Mouse (Mus musculus) ovary, postnatal 14 days (tissue): ENCODE measurements at regions not wholly inside any gene's neighbourhood (a gene's known extent, or its start where the extent isn't known, plus 50 kb on each side); places are given as distances from the start of the nearest gene placed in this dataset.

Experiments
- DNase-seq: peaks from one replicate; pipeline ENCODE4 v3.0.0; 2022; ENCODE audit warnings: low spot score

- no peak for DNase-seq
Observed at GRCm38 (mm10) chr3:33902431-33902830, 58.3 kb upstream of the Ccdc39 start.

GRCm38 (mm10) chr3:33903326-33903725 is 59.2 kb upstream of the Ccdc39 start:
- DNase-seq, result no peak

GRCm38 (mm10) chr3:33903816-33904215 is 59.7 kb upstream of the Ccdc39 start:
- DNase-seq, result no peak

GRCm38 (mm10) chr3:33904854-33905678 is 61.0 kb upstream of the Ccdc39 start:
- DNase-seq, result no peak

GRCm38 (mm10) chr3:33905679-33906007 is 61.5 kb upstream of the Ccdc39 start:
- DNase-seq, result no peak

GRCm38 (mm10) chr3:33907061-33907460 is 63.0 kb upstream of the Ccdc39 start:
- DNase-seq, result no peak

GRCm38 (mm10) chr3:33911559-33911958 is 67.4 kb upstream of the Ccdc39 start:
- DNase-seq, result no peak

GRCm38 (mm10) chr3:33913470-33913869 is 69.4 kb upstream of the Ccdc39 start:
- no peak for DNase-seq

GRCm38 (mm10) chr3:33914386-33914785 is 70.3 kb upstream of the Ccdc39 start:
- no peak for DNase-seq

GRCm38 (mm10) chr3:33915777-33916176 is 71.7 kb upstream of the Ccdc39 start:
- DNase-seq, result no peak

GRCm38 (mm10) chr3:33916318-33916717 is 72.2 kb upstream of the Ccdc39 start:
- no peak for DNase-seq

- no peak for DNase-seq
Observed at GRCm38 (mm10) chr3:33916818-33917217, 72.7 kb upstream of the Ccdc39 start.

GRCm38 (mm10) chr3:33918785-33919184 is 74.7 kb upstream of the Ccdc39 start:
- peak; percentile 76 for DNase-seq

GRCm38 (mm10) chr3:33925072-33925471 is 81.0 kb upstream of the Ccdc39 start:
- DNase-seq, result no peak

- DNase-seq, result no peak
Observed at GRCm38 (mm10) chr3:33955064-33955463, 64.7 kb upstream of the Fxr1 start.

GRCm38 (mm10) chr3:33955854-33956624 is 63.7 kb upstream of the Fxr1 start:
- peak; percentile 69 for DNase-seq

- DNase-seq, result no peak
Observed at GRCm38 (mm10) chr3:33956625-33957023, 63.1 kb upstream of the Fxr1 start.

- no peak for DNase-seq
Observed at GRCm38 (mm10) chr3:33957676-33958075, 62.1 kb upstream of the Fxr1 start.

- no peak for DNase-seq
Observed at GRCm38 (mm10) chr3:33958216-33958615, 61.5 kb upstream of the Fxr1 start.

GRCm38 (mm10) chr3:33960211-33960610 is 59.5 kb upstream of the Fxr1 start:
- DNase-seq, result no peak

- no peak for DNase-seq
Observed at GRCm38 (mm10) chr3:33962938-33963337, 56.8 kb upstream of the Fxr1 start.

GRCm38 (mm10) chr3:33967184-33967583 is 52.6 kb upstream of the Fxr1 start:
- no peak for DNase-seq
